Comparison of ENCODE assay signal across 10 mouse cellular contexts in genomic region chr17:24878117-24878397, GRCm38 (mm10). TPM values are rescaled to one million over a fixed set of nuclear protein-coding genes. Genes with fewer than 3 reads are reported as not detected.
DNase-seq lines count a peak whose midpoint lies in the region; ATAC-seq and TF ChIP-seq lines count a peak whose summit lies in the region.
"Had no signal": no experiment of that assay in that cellular context is flagged by ENCODE, and none has a peak within 500 bp of the region (broad histone marks: within the 10 kb centered on the region; RNA-seq: fewer than 3 reads in every experiment).

No protein-coding gene starts in this region.

- peak; percentile 71 for ATAC-seq in lung, postnatal 0 days
- ATAC-seq: hindbrain, embryonic 16.5 days had no signal

- H3K27ac ChIP-seq in lung, postnatal 0 days (ENCODE audit: low read length), result peak overlapping the region; percentile 62

- H3K4me1 ChIP-seq in lung, postnatal 0 days (ENCODE audit: insufficient read depth, low read depth, low read length), result no peaks in the 10 kb centered on the region

- no peak for TF ChIP-seq CTCF in lung, postnatal 0 days (IDR thresholded peaks at IDR 0.05)

- no peaks in the 10 kb centered on the region for H3K9me3 ChIP-seq in lung, postnatal 0 days (ENCODE audit: low read length)

- peak overlapping the region; percentile 19; the same call in 1 of the 2 replicates for H3K4me2 ChIP-seq in lung, postnatal 0 days (replicated peaks; ENCODE audit: low read depth, low read length)

- H3K27me3 ChIP-seq in lung, postnatal 0 days (replicated peaks; ENCODE audit: insufficient read depth, low read length), result no peaks in the 10 kb centered on the region

- no peaks in the 10 kb centered on the region for H3K36me3 ChIP-seq in lung, postnatal 0 days (ENCODE audit: insufficient read depth, low read length)

- H3K4me3 ChIP-seq in lung, postnatal 0 days (ENCODE audit: low read depth, low read length), result no peak overlapping the region

- H3K9ac ChIP-seq in lung, postnatal 0 days (replicated peaks; ENCODE audit: low read depth), result no peak overlapping the region

- intact Hi-C loops in gastrocnemius, postnatal 14 days (cut with DNase I; ENCODE audit: low total_unique reads), result no loop called here

- peak; percentile 69 for DNase-seq in adrenal gland, adult 2 months
- DNase-seq in adrenal gland, postnatal 25 days, result no peak
- DNase-seq in gastrocnemius, postnatal 14 days, result peak; percentile 74
- DNase-seq in kidney, postnatal 10 days, result peak; percentile 82
- DNase-seq in lung, postnatal 0 days (ENCODE audit: low spot score), result peak; percentile 49
- no peak for DNase-seq in layer of hippocampus, postnatal 10 days (ENCODE audit: low spot score in 2 of 2)
- no peak for DNase-seq in left cerebral cortex, adult 11 months (ENCODE audit: low spot score)
- no peak for DNase-seq in cerebellum, postnatal 36 days

- TF ChIP-seq EP300 in lung, postnatal 0 days (IDR thresholded peaks at IDR 0.05), result no peak

- WGBS in lung, postnatal 0 days, result 16% methylated on average over 5 of the region's 5 CpGs

RNA-seq across cellular contexts. Expression of gene Nubp2, which starts 8.1 kb away (rescaled TPM):
- 10 to 100 TPM; 53.1 to 56.6 TPM for total RNA-seq in adrenal gland, adult 2 months (2021)
- 38.5 and 55.9 TPM in 2 replicates for polyA plus RNA-seq in adrenal gland, adult 2 months (2012; rRNA removed)
- total RNA-seq in adrenal gland, postnatal 25 days (2021), result 55.1 and 55.9 TPM in 2 replicates
- total RNA-seq in gastrocnemius, postnatal 14 days (2021), result 10 to 100 TPM; 12.5 to 14.6 TPM
- polyA plus RNA-seq in lung, postnatal 0 days (2015; fragmentation: Nextera tagmentation; extraction: Ambion mirVana), result 41.3 and 51.3 TPM in 2 replicates
- 10 to 100 TPM; 40.4 to 40.5 TPM for total RNA-seq in layer of hippocampus, postnatal 10 days (2021)

RNA-seq across cellular contexts. Expression of gene Spsb3, which starts 8.4 kb away (rescaled TPM):
- total RNA-seq in adrenal gland, adult 2 months (2021), result 10 to 100 TPM; 30.8 to 33.1 TPM
- 144 and 179 TPM in 2 replicates for polyA plus RNA-seq in adrenal gland, adult 2 months (2012; rRNA removed)
- 29.2 and 30.9 TPM in 2 replicates for total RNA-seq in adrenal gland, postnatal 25 days (2021)
- 10 to 100 TPM; 24.4 to 29.2 TPM for total RNA-seq in gastrocnemius, postnatal 14 days (2021)
- polyA plus RNA-seq in lung, postnatal 0 days (2015; fragmentation: Nextera tagmentation; extraction: Ambion mirVana), result 40.2 and 45.4 TPM in 2 replicates
- total RNA-seq in layer of hippocampus, postnatal 10 days (2021), result 10 to 100 TPM; 36.4 to 36.9 TPM

RNA-seq across cellular contexts. Expression of gene Igfals, which starts 12.3 kb away (rescaled TPM):
- 1 to 10 TPM; 5.5 to 6.7 TPM for total RNA-seq in adrenal gland, adult 2 months (2021)
- polyA plus RNA-seq in adrenal gland, adult 2 months (2012; rRNA removed), result 11.2 and 18.5 TPM in 2 replicates
- total RNA-seq in adrenal gland, postnatal 25 days (2021), result 1.5 and 3.0 TPM in 2 replicates
- 1 to 10 TPM; 2.9 TPM for total RNA-seq in gastrocnemius, postnatal 14 days (2021)
- 4.5 and 4.8 TPM in 2 replicates for polyA plus RNA-seq in lung, postnatal 0 days (2015; fragmentation: Nextera tagmentation; extraction: Ambion mirVana)
- not detected for total RNA-seq in layer of hippocampus, postnatal 10 days (2021)
- polyA plus RNA-seq: brain, embryonic 14.5 days; hindbrain, embryonic 16.5 days had no signal

RNA-seq across cellular contexts. Expression of gene Eme2, which starts 16.8 kb away (rescaled TPM):
- total RNA-seq in adrenal gland, adult 2 months (2021), result 10 to 100 TPM; 39.9 to 48.0 TPM
- polyA plus RNA-seq in adrenal gland, adult 2 months (2012; rRNA removed), result 58.3 and 58.4 TPM in 2 replicates
- 54.0 and 69.2 TPM in 2 replicates for total RNA-seq in adrenal gland, postnatal 25 days (2021)
- 10 to 100 TPM; 13.9 to 14.5 TPM for total RNA-seq in gastrocnemius, postnatal 14 days (2021)
- 17.3 and 17.5 TPM in 2 replicates for polyA plus RNA-seq in lung, postnatal 0 days (2015; fragmentation: Nextera tagmentation; extraction: Ambion mirVana)
- 10 to 100 TPM; 61.6 to 62.1 TPM for total RNA-seq in layer of hippocampus, postnatal 10 days (2021)

RNA-seq across cellular contexts. Expression of gene Mrps34, which starts 16.9 kb away (rescaled TPM):
- 100 to 1,000 TPM; 130 to 150 TPM for total RNA-seq in adrenal gland, adult 2 months (2021)
- 547 and 570 TPM in 2 replicates for polyA plus RNA-seq in adrenal gland, adult 2 months (2012; rRNA removed)
- total RNA-seq in adrenal gland, postnatal 25 days (2021), result 147 and 189 TPM in 2 replicates
- 100 to 1,000 TPM; 118 to 120 TPM for total RNA-seq in gastrocnemius, postnatal 14 days (2021)
- polyA plus RNA-seq in lung, postnatal 0 days (2015; fragmentation: Nextera tagmentation; extraction: Ambion mirVana), result 81.6 and 90.7 TPM in 2 replicates
- total RNA-seq in layer of hippocampus, postnatal 10 days (2021), result 10 to 100 TPM; 74.1 to 77.8 TPM

Comparison
In these comparisons a context has a peak if more than half of its experiments do, and no peak if none do; other contexts are left out.
1. DNase-seq: peak in adrenal gland, adult 2 months (single experiment), gastrocnemius, postnatal 14 days (single experiment), kidney, postnatal 10 days (single experiment) and lung, postnatal 0 days (single experiment); none in adrenal gland, postnatal 25 days (single experiment), layer of hippocampus, postnatal 10 days (0 of 2), left cerebral cortex, adult 11 months (single experiment) and cerebellum, postnatal 36 days (0 of 2).